Mouse (Mus musculus) midbrain, embryonic 11.5 days (tissue): Measurements from ENCODE around the gene Tmem150b. TPM values are rescaled to one million over a fixed set of nuclear protein-coding genes. Genes with fewer than 3 reads are reported as not detected.

Source experiments
- ATAC-seq: fragments of 200-750 bp; cut with Nextera tagmentation; 2 replicates; pipeline ENCODE4 v1.8.0; 2017; ENCODE audit warnings: moderate TSS enrichment, moderate library complexity; ENCODE audit not compliant: low FRiP score
- DNase-seq: peaks from one replicate; pipeline ENCODE4 v3.0.0; 2015; ENCODE audit warnings: low spot score; ENCODE audit errors: missing footprints
- H3K27ac ChIP-seq: fragments of 300-500 bp; sonication (generic); 2 replicates; pipeline ENCODE4 v1.5.1; 2014; ENCODE audit warnings: low read depth, low read length
- H3K27me3 ChIP-seq: fragments of 300-500 bp; sonication (generic); 2 replicates; pipeline ENCODE4 v1.6.1; 2014; ENCODE audit warnings: mild to moderate bottlenecking, low read length, moderate library complexity, mixed read lengths; ENCODE audit not compliant: control insufficient read depth, insufficient read depth
- H3K36me3 ChIP-seq: fragments of 300-500 bp; sonication (generic); 2 replicates; pipeline ENCODE4 v1.6.1; 2014; ENCODE audit warnings: mild to moderate bottlenecking, low read length, moderate library complexity, mixed read lengths; ENCODE audit not compliant: control insufficient read depth, insufficient read depth
- H3K4me1 ChIP-seq: fragments of 300-500 bp; sonication (generic); 2 replicates; pipeline ENCODE4 v1.6.1; 2014; ENCODE audit warnings: low read length; ENCODE audit not compliant: control insufficient read depth, insufficient read depth
- H3K4me2 ChIP-seq: fragments of 300-500 bp; sonication (generic); 2 replicates; pipeline ENCODE4 v1.6.1; 2014; ENCODE audit warnings: mild to moderate bottlenecking, moderate library complexity
- H3K4me3 ChIP-seq: fragments of 300-500 bp; sonication (generic); 2 replicates; pipeline ENCODE4 v1.5.1; 2014; ENCODE audit warnings: low read depth, low read length
- H3K9ac ChIP-seq: fragments of 300-500 bp; sonication (generic); 2 replicates; pipeline ENCODE4 v1.6.1; 2014; ENCODE audit warnings: low read length
- H3K9me3 ChIP-seq: fragments of 300-500 bp; sonication (generic); 2 replicates; pipeline ENCODE4 v1.6.1; 2016; ENCODE audit warnings: low read length; ENCODE audit not compliant: control insufficient read depth
- WGBS: fragments of 180-500 bp; shearing (Covaris S2); extraction: QIAGEN DNeasy Blood & Tissue Kit; methylation state at CpG from one replicate; pipeline ENCODE4 v1.1.7; 2014; 5-methylcytosine and 5-hydroxymethylcytosine counted together
- polyA plus RNA-seq: library from polyadenylated mRNA; unstranded; fragments of >200 nt; fragmentation: Nextera tagmentation; extraction: Ambion mirVana; gene quantifications from 2 replicates; pipeline ENCODE4 v1.2.1, GENCODE M21; 2014

Gene Tmem150b
- polyA plus RNA-seq, result not detected in 2 replicates

DNA sequence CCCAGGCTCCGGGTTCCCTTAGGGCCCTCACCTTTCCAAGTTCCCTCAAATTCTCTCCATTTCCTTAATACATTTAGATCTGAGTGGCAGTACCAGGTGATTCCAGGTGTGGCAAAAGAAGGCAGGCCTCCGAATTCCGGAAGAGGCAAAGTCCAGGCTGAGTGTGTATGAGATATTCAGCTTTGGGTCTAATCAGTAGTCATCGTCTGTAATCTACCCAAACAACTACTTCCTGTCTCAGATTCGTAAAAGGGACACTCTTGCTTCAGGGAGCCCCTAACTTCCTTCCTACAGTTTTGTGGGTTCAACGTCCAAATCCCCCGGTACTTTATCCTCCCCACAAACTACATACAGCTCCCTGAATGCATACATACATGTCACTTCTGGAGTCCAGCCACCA lies at the start of gene Tmem150b:
TSS of gene Tmem150b (minus strand) at position 81 of the 400 bp plus-strand sequence.
- Histone ChIP-seq H3K4me1 (no peaks in the 10 kb centered on the region), H3K4me2 (no peak within 1 kb of the TSS), H3K4me3 (no peak within 1 kb of the TSS), H3K36me3 (no peaks in the 10 kb centered on the region), H3K9ac (no peak within 1 kb of the TSS), H3K9me3 (no peaks in the 10 kb centered on the region), H3K27ac (no peak within 1 kb of the TSS), H3K27me3 (no peaks in the 10 kb centered on the region)
- WGBS, result 83% methylated on average over 7 of the region's 7 CpGs
- no peak for DNase-seq
- ATAC-seq, result no peak

DNA sequence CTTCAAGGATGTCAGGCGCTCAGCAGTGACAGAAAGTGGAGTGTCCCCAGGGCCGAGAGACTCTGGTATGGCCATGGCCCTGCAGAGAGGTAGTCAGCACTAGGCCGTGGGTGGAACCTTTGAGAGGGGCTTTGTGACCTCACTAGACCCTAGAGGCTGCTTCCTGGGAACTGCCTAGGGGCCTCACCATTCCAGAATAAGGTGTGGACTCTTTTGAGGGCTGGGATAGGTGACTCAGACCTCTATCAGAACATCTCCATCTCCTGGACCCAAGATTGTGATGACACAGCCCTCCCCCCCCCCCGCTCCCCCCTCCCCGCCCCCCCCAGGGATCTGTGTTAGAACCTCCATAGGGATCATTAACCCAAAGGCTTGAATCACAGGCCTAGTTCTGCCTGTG lies 46.2 kb upstream of the Tmem150b start, which contains the start of gene Fam71e2:
TSS of gene Fam71e2 (minus strand) at position 101 of the 400 bp plus-strand sequence.
- no peak within 1 kb of the TSS for H3K9ac ChIP-seq
- 78% methylated on average over 4 of the region's 5 CpGs for WGBS
- H3K27ac ChIP-seq, result no peak within 1 kb of the TSS
- DNase-seq (no peak), ATAC-seq (no peak)
- H3K36me3 ChIP-seq, result no peaks in the 10 kb centered on the region
- H3K4me2 ChIP-seq, result no peak within 1 kb of the TSS
- no peaks in the 10 kb centered on the region for H3K9me3 ChIP-seq
- H3K4me1 ChIP-seq, result no peaks in the 10 kb centered on the region
- H3K4me3 ChIP-seq, result no peak within 1 kb of the TSS
- H3K27me3 ChIP-seq, result peaks cover 6% of the 10 kb centered on the region

DNA sequence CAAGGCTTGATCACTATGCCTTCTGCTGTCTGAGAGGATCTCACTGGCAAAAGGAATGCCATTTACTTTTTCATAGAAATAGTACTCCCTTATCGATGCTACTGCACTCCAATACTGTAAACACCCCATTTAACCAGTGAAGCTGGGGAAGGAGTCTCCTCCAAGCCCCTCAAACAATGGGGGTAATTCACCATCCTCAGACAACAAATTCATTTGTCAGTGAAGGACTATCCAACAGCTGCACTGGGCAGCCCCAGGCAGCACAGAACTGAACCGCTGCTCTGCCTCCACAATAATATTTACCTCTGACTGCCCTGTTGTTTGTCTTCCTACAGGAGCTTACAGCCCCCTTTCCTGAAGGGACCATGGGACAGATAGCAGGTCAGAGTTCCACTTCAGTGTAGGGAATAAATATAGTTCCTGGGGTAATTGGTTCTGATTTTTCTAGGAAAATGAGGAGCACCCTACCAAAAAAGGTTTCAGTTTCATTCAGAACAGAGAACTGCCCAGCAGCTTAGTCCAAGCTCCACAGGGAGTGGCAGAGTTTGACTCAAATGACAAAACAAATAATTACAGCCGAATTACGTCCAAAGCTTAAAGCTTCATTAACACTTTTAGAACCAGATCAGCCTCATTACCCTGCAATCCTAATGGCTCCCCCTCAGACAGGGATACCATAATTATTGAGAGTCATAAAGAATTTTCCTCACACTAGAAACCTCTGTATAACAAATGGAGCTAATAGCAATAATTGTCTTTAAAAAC lies 40.1 kb upstream of the Tmem150b start:
- no peaks in the 10 kb centered on the region for H3K9me3 ChIP-seq
- H3K27me3 ChIP-seq, result no peaks in the 10 kb centered on the region
- no peaks in the 10 kb centered on the region for H3K4me1 ChIP-seq
- H3K9ac ChIP-seq, result no peak overlapping the region
- ATAC-seq (no peak), DNase-seq (no peak)
- 14% methylated on average over 4 of the region's 4 CpGs for WGBS
- no peaks in the 10 kb centered on the region for H3K36me3 ChIP-seq
- H3K4me3 ChIP-seq, result no peak overlapping the region
- H3K27ac ChIP-seq, result no peak overlapping the region
- H3K4me2 ChIP-seq, result no peak overlapping the region

DNA sequence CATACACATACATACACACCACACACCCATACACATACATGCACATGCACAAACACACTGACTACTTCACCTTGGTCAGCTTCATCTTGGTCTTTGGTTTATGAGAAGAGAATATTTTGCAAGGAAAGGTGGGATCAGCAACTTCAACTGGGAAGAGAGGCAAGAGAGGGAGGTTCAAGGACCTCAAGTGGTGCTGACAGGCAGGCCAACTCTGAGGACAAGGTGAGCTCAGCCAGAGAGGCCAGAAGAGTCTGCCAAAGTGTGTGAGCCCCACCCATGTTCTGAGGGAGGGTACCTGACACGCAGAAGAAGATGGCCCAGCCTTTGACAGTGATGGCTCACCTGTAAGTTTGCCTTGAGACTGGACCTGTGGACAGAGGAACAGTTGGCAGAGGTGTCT lies 34.6 kb upstream of the Tmem150b start:
- H3K4me3 ChIP-seq, result no peak overlapping the region
- H3K9ac ChIP-seq, result no peak overlapping the region
- no peaks in the 10 kb centered on the region for H3K36me3 ChIP-seq
- no peaks in the 10 kb centered on the region for H3K27me3 ChIP-seq
- ATAC-seq (no peak), DNase-seq (no peak)
- H3K4me2 ChIP-seq, result no peak overlapping the region
- H3K27ac ChIP-seq, result no peak overlapping the region
- no peaks in the 10 kb centered on the region for H3K4me1 ChIP-seq
- no peaks in the 10 kb centered on the region for H3K9me3 ChIP-seq
- WGBS, result 58% methylated on average over 1 of the region's 1 CpGs

DNA sequence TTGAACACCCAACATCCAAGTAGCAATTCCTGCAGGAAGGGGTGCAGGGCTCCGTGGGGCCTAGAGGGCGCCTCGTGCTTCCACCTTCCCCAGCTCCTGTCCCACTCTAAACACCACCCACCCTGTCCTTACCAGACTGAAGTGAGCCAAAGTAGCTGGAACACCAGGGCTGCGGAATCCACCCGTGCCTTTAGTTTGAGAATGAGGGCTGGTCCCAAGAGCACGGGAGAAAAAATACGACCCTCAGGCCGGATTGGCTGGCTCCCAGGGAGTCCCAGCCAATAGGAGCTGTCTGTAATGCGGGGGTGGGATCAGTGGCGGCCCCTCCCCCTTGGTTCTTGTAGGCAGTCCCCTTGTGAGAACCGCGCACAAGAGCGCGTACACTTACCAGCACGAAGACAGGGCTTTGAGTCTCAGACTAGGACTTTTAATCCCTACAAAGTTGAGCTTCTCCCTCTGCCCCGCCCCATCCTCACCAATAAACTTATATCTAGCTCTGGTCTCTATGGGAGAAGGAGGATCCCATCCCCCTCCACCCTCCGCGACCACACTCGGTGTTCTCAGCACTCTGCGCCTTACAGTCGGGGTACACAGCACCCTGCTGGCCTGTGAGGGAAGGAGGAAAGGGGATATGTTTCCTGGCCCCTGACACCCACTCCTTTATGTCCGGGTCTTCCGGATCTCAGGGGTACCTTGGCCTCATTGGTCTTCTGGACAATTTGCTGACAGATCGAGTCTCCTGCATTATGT lies 27.9 kb upstream of the Tmem150b start, which contains the start of gene Cox6b2:
TSS of gene Cox6b2 (minus strand) at position 274 of the 750 bp plus-strand sequence.
- peak within 1 kb of the TSS; percentile 51 for H3K4me2 ChIP-seq
- DNase-seq (peak; percentile 98), ATAC-seq (peak; percentile 94)
- H3K4me1 ChIP-seq, result peaks cover 12% of the 10 kb centered on the region
- H3K27me3 ChIP-seq, result no peaks in the 10 kb centered on the region
- H3K4me3 ChIP-seq, result peak within 1 kb of the TSS; percentile 30
- H3K36me3 ChIP-seq, result no peaks in the 10 kb centered on the region
- no peaks in the 10 kb centered on the region for H3K9me3 ChIP-seq
- WGBS, result 4% methylated on average over 24 of the region's 24 CpGs
- H3K9ac ChIP-seq, result peak within 1 kb of the TSS; percentile 51
- H3K27ac ChIP-seq, result no peak within 1 kb of the TSS

DNA sequence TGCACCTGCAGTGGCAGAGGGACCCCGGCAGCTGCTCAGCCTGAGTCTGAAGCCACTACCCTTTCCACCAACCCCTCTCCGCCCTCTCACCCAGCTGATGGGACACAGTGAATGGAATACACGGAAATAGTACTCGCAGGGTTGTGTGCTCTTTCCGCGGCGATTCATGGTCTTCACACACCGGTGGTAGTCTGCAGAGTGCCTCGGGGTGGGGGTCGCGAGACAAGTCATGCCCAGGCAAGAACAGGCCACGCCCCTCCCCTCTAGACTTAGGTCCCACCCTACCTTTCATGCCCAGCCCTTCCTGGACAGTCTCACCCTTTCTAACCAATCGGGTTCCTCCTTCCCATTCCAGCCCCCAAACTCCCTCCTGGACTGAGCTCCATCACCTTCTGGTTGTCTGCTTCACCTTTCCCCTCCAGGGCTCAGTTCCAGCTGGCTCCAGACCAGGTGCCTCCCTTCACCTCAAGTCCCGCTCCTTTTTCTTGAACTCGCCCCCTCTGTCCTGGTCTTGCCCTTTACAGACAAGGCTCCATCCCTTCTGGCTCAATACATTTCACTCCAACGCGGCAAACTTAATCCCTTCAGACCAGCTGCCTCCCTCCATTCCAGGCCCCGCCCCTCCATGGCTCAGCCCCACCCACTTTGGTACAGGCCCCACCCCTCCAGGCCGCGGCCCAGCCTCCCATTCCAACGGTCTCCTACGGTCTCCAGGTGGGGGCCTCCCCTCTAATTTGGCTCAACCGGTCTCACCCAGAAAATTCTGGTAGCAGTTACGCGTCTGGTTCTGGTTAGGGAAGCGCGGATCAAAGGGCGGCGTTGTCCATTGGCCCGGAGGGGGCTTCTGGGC lies 27.1 kb upstream of the Tmem150b start:
- no peak overlapping the region for H3K27ac ChIP-seq
- ATAC-seq (peak; percentile 82), DNase-seq (no peak)
- no peaks in the 10 kb centered on the region for H3K9me3 ChIP-seq
- peak overlapping the region; percentile 30 for H3K4me3 ChIP-seq
- H3K4me2 ChIP-seq, result peak overlapping the region; percentile 51
- peaks cover 12% of the 10 kb centered on the region for H3K4me1 ChIP-seq
- no peaks in the 10 kb centered on the region for H3K36me3 ChIP-seq
- no peaks in the 10 kb centered on the region for H3K27me3 ChIP-seq
- peak overlapping the region; percentile 49 for H3K9ac ChIP-seq
- WGBS, result 2% methylated on average over 30 of the region's 30 CpGs

DNA sequence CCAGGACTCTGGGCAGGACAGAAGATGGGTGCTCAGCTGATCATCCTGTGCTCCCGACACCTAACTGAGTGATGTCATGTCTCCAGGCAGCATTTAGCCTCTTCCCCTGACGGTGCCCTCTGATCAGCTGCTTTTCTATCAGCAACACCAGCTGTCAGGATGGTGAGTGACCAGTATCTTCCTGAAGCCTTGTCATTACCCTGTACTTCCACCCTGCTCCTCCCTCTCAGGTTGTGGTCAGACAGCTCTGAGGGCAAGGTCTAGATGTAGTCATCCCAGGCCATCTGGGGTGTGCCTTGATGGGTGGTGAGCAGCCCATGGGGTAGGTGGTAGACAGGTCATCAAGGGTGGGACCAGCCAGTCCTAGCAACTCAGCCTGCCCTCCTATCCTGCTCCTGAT lies 24.1 kb upstream of the Tmem150b start:
- no peak overlapping the region for H3K27ac ChIP-seq
- H3K36me3 ChIP-seq, result no peaks in the 10 kb centered on the region

DNA sequence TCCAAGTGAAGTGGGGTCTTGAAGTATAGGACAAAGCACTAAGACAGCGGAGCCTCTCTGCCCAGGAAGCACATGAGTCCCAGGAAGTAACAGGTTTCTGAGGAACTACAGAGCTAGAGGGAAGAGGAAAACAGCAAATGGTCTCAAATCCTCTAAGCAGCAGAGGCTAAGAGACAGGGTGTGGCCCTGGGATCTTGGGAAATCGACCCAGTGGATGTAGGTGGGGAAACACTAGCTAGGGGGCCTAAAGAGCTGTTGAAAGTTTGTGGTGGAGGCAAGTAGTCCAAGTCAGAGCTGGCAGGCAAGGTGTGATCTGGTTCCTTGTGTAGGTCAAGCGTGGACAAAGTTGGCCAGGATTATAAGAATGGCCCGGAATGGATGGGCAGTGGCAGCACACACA lies 23.3 kb upstream of the Tmem150b start:
- Histone ChIP-seq H3K27ac (no peak overlapping the region), H3K9me3 (no peaks in the 10 kb centered on the region), H3K4me1 (peaks cover 12% of the 10 kb centered on the region), H3K4me3 (no peak overlapping the region), H3K27me3 (no peaks in the 10 kb centered on the region), H3K36me3 (no peaks in the 10 kb centered on the region), H3K4me2 (no peak overlapping the region), H3K9ac (no peak overlapping the region)
- no peak for ATAC-seq
- 79% methylated on average over 4 of the region's 4 CpGs for WGBS
- no peak for DNase-seq

More for the DNA sequence above, 24.1 kb upstream of the Tmem150b start:
- DNase-seq (no peak), ATAC-seq (no peak)
- H3K9me3 ChIP-seq, result no peaks in the 10 kb centered on the region
- H3K9ac ChIP-seq, result no peak overlapping the region
- WGBS, result 80% methylated on average over 2 of the region's 2 CpGs
- H3K4me1 ChIP-seq, result peaks cover 12% of the 10 kb centered on the region
- H3K4me2 ChIP-seq, result no peak overlapping the region
- H3K4me3 ChIP-seq, result no peak overlapping the region
- no peaks in the 10 kb centered on the region for H3K27me3 ChIP-seq
